Mouse (Mus musculus): ENCODE measurements around the gene Rasgef1b.

Gene Rasgef1b

DNA sequence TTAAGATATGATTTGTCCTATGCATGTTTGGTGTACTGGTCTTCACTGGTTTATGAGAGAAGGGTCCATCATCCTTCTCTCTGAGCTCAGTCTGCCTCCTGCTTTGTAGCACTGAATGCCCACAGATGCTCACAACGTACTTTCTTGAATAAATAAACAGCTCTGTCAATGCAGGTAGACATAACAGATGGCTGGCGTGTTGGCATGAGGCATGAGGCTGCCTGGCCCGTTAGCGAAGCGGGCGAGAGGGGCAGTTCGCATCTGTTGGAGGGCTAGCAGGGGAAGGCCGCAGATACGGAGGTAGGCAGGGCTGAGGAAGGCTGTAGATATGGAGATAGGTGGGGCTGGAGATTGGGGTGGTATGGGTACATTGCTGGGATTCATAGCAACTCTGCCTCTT is 451.3 kb downstream of the Rasgef1b start:
- no peak for DNase-seq

DNA sequence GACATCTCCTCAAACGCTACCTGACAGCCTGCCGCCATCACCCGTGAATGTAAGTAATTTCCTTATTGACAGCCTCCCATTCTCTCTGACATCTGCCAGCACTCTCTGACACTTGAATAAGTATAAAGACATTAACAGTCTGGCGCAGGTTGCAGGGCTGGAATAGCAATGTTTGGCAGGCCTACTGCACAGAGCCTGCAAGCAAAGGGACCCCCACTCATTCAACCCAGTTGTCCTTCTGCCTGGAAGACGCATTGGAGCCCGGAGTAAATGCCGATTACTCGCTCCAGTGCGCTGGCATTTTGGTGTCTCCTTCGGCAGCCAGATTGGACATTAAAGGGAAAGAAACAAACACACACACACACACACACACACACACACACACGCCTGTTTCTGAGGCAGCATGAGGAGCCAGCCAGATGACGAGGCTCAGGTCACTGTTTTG is 454.7 kb downstream of the Rasgef1b start:
- no peak for DNase-seq

DNA sequence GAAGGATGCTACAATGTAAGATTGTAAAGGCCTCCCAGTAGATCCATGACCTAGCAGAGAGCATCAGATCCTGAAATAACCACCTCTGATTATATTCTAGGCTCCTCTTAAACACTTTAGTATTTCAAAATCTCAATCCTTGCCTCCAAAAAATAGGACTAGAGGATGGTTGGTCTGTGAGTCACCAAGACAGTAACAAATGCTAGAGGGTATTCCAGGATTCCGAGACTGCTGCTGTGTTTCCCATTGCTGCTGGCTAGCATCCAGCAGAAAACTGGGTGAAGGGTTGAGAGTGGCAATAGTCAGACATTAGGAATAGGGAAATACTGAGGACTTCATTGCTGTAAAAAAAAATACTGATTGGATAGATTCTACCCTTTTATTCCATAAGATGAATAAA is 457.3 kb downstream of the Rasgef1b start:
- no peak for DNase-seq

DNA sequence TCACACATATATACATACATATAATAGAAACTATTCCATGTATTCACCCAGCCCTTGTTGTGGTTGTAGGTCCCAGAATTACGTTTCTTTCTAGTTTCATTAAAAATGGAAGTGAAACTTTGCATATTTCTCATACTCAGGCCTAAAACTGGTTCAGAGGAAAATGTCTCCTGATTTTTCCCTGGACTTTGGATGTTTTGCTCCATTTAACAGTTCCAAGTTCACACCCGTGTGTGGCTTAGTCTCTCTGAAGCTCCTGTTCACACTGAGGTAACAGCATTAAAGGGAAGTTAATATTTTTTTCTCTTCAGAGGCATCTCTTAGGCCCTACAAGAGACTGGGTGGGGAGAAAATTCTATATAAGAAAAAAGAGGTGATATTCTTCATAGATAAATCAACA is 459.7 kb downstream of the Rasgef1b start:
- DNase-seq: no peak

DNA sequence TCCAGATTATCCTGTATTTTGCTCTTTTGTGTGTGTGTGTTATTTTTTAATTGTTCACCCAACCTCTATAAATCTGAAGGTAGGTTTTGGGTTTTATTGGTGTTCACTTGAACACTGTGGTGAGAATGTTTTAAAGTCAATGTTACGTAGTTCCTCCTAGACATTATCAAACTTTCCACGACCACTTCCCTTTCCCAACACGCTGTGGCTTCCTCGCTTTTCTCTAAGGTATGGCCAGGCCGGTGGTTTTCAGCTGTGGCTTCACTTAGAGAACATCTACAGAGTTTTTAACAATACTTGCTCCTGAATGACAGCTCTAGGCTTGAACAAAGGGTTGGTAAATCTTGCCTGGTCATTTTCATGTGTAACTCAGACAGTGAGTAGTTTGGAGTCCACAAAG is 461.5 kb downstream of the Rasgef1b start:
- no peak for DNase-seq

DNA sequence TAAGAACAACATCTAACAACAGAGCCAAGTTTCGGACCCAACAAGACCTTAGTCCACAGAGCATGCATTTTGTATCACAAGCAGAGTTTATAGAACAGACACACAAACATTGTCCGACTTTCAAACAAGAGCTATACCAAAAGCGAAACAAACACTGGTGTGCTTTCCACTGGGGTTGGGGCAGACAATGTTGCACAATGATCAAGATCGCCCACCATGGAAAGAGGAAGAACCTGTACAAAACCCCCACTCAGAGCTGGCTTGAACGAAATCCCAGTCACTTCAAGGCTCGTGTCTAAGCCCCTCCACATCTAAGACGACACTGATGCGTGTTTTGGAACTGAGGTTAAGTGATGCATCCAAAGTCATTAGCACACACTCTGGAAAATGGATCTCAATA is 462.6 kb downstream of the Rasgef1b start:
- DNase-seq: no peak

DNA sequence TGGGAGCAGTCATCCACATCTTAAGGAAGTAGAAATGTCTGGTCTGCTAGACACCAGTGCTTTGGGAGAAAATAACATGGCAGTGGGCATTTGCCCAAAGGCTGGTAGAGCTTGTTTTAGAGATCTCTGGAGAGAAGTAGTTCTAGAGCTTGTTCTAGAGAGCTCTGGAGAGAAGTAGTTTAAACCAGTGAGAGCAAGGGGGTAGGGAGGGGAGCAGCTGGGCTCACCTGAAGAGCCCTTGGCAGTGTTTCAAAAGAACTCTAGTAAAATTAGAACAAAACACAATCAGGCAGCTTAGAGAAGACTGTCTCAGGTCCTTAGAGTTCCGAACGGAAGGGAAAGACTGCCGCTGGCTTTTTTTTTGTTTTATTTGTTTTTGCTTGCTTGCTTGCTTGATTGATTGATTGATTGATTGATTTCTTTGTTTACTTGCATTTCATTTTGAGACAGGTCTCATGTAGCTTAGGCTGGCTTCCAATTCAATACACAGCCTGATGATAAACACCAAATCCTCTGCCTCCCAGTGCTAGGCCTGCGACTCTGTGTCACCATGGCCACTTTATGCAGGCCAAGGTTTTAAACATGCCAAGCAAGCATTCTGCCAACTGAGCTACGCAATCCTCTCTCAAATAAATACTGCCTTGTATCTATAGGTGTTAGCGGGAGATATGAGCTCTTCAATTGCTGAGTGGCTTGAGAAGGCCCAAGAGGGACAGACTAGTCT is 466.5 kb downstream of the Rasgef1b start:
- DNase-seq: no peak

DNA sequence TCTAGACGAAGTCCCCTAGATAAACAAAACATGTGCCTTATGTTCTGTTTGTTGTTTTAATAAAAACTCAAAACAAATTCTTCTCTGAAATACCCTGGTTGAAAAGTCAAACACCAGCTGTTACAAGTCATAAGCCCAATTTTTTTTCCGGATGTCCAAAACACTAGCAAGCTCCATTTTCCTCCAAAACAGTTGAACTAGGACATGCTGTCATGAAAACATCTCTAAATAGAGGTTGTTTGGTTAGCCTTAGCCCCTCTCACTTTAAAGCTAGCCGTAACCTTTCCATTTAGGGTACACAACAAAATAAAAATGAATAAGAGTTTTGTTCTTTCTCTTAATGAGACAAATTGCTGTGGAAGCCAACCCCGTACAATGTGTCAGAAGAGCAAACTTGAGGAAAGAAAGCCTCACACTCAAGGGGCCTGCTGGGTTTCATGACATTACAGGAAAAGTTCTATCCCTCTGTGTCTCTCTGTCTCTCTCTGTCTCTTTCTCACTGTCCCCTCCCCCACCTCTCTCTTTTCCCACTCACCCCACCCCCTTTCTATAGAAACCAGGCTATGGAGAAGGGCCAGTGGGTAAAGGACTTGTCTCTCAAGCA is 467.6 kb downstream of the Rasgef1b start:
- no peak for DNase-seq

DNA sequence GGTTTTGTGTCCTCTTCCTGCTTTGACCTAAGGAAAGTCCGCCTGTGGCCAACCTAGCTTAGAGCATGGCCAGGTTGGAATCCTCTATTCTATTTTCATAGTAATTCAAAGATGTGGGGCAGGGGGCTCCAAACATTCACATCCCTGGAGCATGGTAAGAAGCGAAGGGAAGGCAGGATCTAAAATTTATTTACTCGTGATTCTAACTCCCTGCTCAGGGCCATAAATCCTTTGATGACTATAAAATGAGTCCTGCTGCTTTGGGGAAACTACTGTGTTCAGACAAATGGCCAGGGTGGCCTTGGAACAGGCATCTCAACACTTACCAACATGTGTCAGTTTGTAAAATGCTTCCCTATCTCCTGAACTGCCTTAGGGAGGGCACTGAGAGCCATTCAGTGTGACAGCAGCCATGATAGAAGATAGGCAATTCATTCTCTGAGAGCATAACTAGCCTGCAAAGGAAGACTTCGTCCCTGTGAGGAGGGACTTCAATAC is 470.8 kb downstream of the Rasgef1b start:
- no peak for DNase-seq

DNA sequence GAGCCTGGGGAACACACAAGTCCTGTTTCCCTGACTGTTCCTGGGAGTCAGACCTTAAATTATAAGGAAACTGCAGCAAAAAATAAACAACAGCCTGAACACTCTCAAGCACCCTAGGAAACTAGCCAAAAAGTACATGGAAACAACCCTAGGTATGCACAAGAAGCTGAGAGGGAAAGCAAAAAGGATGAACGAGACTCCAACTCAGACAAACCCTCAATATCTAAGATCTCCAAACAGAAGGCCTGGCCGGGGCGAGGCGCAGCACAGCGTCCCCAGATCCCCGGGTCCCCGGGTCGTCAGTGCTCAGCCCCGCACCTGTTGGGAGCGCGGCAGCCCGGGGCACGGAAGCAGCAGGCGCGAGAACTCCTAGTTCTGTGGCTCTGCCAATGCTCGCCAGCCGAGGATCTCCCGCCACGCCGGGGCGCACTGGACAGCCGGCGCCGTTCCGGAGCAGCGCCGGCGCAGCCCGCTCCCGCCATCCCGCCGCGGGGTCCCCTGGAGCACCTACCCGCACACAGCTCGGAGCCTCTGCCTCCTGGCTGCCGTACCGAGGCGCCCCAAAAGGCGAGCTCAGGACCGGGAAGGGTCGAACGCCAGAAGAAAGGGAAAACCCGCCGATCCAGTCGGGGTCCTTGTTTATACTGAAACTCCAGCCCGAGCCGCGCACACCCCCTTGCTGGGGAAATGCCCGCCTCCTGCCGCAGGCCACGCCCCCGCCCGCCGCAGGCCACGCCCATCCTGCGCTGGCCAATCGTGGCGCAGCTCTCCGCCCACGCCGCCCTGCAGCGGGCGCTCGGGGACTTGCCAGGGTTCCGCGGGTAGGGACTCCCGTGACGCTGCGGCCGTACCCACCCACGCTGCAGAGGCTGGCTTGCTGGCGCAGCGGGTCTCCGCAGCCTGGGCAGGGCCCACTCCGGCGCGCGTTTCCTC is 476.4 kb downstream of the Rasgef1b start:
- peak; percentile 98 for DNase-seq

DNA sequence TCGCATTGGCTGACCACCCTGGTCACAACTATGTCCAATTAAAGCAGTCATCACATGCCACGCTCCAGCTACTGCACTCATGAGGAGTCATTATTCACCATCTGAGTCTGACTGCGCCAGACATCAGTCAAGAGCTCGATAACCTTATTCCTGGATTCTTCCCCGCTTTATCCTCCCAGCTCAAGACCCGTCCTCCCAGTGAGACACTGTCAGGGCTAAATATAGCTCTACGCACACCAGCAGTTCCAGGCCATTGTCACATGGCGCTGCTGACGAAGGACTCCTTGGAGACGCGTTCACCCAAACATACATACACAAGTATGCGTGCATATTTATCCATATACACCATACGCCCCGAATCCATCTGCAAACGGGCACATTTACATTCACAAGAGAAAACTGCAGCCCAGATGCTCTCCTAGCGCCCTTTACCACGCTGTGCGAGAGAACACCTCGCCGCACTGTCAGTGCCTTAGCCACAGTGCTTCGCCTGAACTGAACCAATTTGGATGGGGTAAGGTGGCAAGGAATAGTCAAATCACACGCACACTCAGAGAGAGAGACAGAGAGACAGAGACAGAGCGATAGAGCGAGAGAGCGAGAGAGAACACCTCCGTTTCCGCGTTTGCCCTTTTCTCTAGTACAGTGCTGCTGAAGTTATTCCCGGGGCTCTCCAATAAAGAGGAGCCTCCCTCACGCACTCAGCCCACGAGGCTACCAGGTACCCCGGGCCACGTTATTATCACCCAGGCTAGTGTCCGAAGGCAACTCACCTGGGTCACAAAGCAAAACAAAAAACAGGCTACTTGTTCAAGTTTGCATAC is 477.3 kb downstream of the Rasgef1b start:
- no peak for DNase-seq

DNA sequence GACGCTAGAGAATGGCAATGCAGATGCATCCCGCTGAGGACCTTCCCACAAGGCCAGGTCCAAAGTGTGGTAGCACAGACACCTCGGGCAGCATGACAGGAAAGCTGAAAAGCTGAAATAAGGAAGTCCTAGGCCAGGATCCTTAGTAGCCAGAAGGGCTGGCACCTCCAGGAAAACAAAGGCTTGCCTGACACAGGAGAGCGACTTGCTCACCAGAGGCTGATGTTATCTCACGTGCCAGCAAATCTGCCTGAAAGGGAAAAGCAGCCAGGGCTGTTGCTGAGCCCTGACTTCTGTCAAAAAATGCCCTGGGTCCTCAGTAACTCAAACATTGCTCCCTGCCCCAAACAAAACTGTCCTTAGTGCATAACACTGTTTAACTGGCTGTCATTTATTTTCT is 478.0 kb downstream of the Rasgef1b start:
- no peak for DNase-seq

DNA sequence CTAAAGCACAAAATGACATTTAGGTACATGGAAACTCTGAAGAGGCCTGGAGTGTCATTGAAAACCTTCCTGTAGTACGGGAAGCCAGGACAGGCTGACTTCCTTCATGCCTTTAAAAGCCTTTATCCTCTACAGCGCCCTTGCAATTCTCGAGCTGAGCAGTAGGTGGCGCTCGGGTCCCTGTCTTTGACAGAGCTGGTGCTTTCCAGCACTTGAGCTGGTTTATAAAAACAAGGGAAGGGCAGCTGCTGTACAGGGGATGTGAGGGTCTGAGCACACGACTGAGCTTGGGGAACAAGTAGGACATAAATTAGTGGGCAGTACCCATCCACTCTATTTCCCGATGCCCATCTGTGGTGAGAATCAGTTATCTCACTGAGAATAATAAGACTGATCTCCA is 480.4 kb downstream of the Rasgef1b start:
- peak; percentile 93 for DNase-seq

DNA sequence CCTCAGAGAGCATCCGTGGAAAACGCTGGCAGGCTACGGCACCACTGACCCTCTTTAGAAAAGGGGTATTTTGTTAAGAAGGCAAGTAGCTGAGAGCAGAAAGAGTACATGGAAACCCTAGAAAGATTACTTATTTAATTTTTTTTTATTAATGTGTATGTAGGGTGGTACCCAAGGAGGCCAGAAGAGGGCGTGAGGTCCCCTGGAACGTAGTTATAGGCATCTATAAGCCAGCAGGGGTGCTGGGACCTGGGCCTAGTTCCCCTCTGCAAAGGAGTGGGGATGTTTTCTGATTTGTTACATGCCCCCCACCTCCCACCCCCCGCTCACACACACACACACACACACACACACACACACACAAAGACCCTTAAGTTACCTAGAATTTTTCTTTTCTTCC is 480.9 kb downstream of the Rasgef1b start:
- DNase-seq: no peak

DNA sequence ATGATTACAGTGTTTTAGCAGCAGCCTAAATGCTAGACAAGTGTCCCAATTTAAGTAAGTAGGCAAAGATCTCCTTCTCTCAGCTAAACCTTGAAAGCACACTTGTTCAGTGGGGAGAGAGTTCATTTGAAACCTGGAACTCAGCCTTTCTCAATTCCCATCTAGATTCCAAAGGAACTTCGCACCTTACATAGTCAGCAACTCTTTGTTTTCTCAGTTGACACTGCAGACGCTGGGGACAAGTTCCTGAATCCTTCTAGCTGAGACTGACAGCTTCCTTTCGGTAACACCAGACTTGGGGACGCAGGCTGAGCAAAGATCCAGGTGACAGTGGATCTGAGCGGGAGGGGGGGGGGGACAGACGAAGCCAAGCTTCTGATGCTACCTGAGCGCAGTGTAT is 481.4 kb downstream of the Rasgef1b start:
- DNase-seq: no peak

DNA sequence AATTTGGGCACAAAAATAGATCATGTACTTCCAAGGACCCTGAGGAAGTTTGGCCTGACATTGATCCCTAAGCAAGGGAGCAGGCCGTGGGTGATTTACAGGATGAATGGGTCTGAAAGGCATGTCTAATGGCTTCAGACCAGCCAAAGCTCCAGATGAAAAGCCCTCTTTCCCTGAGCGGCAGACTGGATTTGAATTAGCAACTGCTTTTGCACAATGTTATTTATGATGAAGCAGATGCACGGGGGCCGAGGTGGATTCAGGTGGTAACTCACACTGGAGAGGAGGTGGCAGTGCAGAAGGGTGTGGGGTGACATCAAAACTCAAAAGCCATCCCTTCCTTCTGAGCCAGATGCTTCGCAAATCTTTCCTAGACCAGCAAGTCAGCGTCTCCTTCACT is 481.9 kb downstream of the Rasgef1b start:
- DNase-seq: no peak

DNA sequence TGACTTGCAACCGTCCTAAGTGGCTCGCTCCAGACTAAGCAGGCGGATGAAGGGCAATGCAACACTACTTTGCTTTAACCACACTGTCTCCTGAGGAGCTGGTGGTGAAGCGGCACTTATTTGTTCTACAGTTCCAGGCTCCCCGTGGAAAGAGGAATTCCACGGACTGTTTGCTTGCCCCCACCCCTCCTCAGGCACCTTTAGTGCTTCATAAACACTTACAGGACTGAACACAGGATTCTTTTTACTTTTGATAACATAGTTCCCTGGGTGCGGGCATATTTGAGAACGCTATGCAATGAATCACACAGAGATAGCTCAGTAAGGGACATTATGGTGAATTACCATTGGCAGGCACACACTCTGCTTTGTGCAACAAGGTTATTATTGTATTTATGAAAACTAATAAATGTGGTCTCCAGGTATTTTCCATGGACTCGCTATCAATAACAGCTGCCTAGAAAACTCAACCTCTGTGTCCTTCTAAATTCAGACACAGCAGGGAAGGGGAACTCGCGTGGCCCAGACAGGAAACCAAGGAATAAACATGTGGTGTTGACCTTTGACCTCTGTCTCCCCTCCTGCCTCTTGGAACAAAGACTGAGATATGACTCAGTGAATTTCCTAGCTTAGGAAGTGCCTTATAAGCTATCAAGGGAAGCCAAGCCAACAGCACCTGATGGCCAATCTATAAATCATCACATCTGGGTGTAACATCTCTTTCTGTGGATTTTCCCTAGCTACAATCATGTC is 486.7 kb downstream of the Rasgef1b start:
- DNase-seq: no peak

DNA sequence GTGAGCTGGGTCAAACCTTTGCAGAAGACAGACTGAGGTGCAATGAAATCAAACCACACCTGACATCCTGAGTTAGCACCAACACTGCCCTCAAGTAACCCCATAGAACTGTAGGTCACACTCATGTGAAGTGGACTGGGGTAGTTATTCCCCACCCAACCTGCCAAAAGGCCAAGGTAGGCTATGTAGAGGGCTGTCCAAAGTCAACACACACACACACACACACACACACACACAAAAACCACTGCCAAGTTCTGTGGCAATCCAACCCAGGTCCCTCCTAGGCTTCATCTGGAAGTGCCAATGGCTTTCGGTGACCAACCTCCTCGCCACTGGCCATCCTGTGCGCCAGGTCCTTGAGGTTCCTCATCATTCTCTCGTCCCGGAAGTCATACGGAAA is 488.4 kb downstream of the Rasgef1b start:
- DNase-seq: no peak

DNA sequence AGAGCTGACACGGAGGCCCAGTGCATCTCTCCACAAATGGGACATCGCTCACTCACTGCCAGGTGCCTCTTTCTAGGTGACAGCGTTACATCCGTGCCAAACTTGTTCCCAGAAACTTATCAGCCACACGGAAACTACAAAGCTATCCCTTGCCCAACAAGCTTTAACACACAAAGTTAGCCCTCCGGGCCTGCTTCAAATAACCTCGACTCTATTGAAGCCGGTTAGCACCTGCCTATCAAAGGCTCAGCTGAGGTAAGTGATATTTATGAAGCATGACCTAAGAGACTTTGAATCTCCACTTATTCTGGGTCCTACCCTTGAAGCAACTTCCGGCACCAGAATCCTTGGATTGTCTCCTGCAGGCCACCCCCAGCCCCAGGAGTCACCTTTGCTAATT is 489.2 kb downstream of the Rasgef1b start:
- DNase-seq: no peak

DNA sequence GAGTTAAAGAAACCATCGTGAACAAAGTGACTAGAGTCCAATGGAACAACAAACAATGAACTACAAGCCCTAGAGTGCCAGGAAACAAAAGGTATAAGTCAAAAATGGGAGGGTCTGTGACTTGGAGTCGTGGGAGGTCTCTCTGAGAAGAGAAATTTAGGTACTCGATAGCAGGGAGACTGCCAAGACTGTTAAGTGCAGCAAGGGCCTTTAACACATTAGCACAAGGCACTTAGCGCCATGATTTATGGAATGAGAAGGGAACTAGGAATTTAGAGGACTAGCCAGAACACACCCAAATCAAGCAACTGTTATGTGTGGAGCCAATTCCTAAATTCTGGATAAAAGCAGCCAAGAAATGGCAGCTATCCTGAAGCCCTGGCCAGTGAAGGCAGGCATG is 490.7 kb downstream of the Rasgef1b start:
- no peak for DNase-seq

DNA sequence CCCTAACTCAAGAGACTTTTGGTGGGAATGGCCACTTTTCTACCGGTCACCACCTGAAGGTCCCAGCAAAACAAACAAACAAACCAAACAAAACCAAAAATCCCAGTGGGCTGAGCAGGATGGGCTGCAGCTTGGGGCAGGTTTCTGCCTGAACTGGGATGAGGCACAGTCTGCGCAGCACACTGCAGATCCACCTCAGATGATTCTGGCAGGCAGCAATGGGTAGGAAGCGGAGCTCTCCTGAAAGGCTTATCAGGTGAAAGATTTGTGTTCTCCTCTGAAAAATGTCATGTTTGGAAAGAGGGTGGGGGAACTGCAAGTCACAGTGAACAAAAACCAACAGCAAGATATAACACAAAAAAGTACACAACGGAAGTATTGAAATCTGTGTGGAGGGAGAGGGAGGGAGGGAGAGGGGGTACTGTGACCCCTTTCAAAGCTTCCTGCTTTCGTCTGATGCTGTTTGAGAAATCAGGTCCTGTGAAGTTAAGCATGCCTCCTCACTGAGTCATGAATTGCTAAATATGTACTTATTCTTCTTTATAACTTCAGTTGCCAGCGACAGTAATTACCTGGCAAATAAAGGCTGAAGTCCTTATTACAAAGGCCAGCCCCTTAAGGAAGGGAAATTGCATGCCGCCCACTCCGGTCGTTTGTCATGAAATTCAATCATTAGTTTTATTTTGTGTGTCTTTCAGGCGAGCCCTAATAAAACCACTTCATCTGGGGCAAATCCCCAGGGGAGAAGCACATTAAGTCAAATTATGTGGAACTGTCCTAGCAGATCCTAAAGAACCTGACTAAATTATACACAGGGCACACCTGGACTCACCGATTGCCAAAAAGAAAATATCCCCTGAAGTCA is 491.7 kb downstream of the Rasgef1b start:
- no peak for DNase-seq

Data from thymus, postnatal 25 days (tissue).